Mouse (Mus musculus) hindbrain, embryonic 10.5 days (tissue): ENCODE results near the gene Srp9. TPM values are rescaled to one million over a fixed set of nuclear protein-coding genes. Genes with fewer than 3 reads are reported as not detected.
A peak's percentile ranks its signal among the peaks of the same experiment; 100 is the strongest.

Experiments
- DNase-seq: peaks from one replicate; pipeline ENCODE4 v3.0.0-alpha.2; 2017; ENCODE audit warnings: low spot score
- H3K27ac ChIP-seq: fragments of 300-500 bp; sonication (generic); 2 replicates; pipeline ENCODE4 v1.5.1; 2016; ENCODE audit warnings: mild to moderate bottlenecking, moderate library complexity
- H3K27me3 ChIP-seq: fragments of 300-500 bp; sonication (generic); 2 replicates; pipeline ENCODE4 v1.6.1; 2016; ENCODE audit warnings: mild to moderate bottlenecking; ENCODE audit not compliant: poor library complexity, insufficient read depth, severe bottlenecking
- H3K36me3 ChIP-seq: fragments of 300-500 bp; sonication (generic); 2 replicates; pipeline ENCODE4 v1.6.1; 2016; ENCODE audit warnings: mild to moderate bottlenecking, moderate library complexity
- H3K4me1 ChIP-seq: fragments of 300-500 bp; sonication (generic); replicated peaks from 2 replicates; pipeline ENCODE4 v1.6.1; 2016; ENCODE audit warnings: mild to moderate bottlenecking
- H3K4me3 ChIP-seq: fragments of 300-500 bp; sonication (generic); 2 replicates; pipeline ENCODE4 v1.5.1; 2016; ENCODE audit warnings: mild to moderate bottlenecking, moderate library complexity
- H3K9me3 ChIP-seq: fragments of 300-500 bp; sonication (generic); 2 replicates; pipeline ENCODE4 v1.6.1; 2016; ENCODE audit warnings: mild to moderate bottlenecking, moderate library complexity
- WGBS: fragments of 180-500 bp; shearing (Covaris S2); methylation state at CpG from one replicate; pipeline ENCODE4 v1.1.7; 2016; 5-methylcytosine and 5-hydroxymethylcytosine counted together
- polyA plus RNA-seq: library from polyadenylated mRNA; unstranded; fragments of >200 nt; fragmentation: Nextera tagmentation; extraction: Ambion mirVana; gene quantifications from 2 replicates; pipeline ENCODE4 v1.2.1, GENCODE M21; 2016

Gene Srp9
- polyA plus RNA-seq, 1 experiment from 2014 or later: 167 TPM

DNA sequence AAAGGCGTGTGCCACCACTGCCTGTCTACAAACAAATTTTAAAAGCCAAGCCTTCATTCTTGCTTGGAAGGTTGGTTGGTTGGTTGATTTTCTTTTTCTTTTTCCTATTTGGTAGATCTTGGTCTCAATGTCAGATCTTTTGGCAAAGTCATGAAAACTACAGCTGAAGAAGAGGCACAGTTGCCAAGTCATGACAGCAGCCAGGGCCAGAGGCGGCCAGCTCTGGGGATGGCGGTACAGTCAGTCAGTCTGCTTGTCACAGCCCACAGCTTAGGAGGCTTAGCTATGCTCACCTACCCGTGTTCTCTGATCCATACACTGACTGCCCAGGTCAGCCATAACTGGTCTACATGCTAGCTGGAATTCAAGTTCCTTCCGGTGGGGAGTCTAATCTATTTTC, 31.1 kb upstream of the Srp9 start:
- Histone ChIP-seq H3K27me3 (no peaks in the 10 kb centered on the region), H3K27ac (no peak overlapping the region), H3K36me3 (no peaks in the 10 kb centered on the region), H3K4me1 (peaks cover 53% of the 10 kb centered on the region), H3K4me3 (no peak overlapping the region), H3K9me3 (no peaks in the 10 kb centered on the region)
- 93% methylated on average over 5 of the region's 5 CpGs for WGBS
- DNase-seq: no peak

DNA sequence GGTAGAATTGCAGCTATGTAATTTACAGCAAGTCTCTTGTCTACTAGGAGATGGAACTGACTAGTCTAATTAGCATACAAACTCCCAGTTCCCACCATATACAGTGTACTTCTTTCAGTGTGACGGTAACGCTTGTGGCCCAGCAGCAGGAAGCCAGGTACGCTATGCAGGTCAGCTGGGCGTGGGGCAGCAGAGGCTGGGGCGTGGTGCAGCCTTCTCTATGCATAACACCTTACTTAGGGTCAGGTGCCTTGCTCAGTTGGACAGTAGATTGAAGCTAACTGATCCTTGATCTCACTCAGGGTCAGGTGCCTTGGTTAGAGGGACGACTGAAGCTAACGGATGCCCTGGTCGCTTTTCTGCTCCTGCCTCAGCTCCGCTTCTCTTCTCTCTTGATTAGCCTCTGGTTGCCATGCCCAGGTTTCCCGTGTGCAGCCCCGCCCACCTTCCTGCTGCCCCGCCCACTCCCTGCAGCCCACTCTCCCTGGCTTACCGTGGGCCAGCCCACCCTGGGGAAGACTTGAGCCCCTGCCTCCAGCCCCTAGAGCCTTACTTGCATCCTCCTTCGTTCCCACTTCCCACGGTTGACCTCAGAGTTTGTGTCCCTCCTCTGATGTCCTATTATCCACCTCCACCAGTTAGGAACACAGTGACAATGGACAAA, 29.9 kb upstream of the Srp9 start:
- Histone ChIP-seq H3K27me3 (no peaks in the 10 kb centered on the region), H3K4me1 (peaks cover 48% of the 10 kb centered on the region), H3K4me3 (no peak overlapping the region), H3K36me3 (no peaks in the 10 kb centered on the region), H3K9me3 (no peaks in the 10 kb centered on the region), H3K27ac (peak overlapping the region; percentile 23; the same call in 1 of the 2 replicates)
- WGBS: 38% methylated on average over 15 of the region's 15 CpGs
- DNase-seq: no peak

DNA sequence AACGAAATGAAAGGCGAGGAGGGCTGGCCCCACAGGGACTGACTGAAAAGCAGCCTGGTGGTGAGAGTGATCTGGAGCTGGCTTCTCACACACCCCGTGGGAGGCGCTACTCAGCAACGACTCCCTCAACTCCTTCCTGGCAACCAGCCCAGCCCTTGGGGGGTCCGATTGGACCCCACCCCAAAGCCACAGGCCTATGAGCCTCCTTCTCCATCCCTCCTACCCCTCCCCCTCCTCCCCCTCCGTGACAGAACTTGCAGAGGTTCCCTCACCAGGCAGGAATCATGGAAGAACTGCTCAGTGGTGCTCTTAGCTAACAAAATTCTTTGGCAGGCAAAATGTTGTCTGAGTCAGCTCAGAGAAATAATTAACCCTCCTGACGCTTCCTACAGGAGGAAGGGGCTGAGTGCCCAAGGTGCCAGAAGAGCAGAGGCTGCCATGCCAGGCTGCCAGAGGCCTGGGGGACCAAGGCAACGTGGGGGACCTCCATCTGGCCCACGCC, 29.2 kb upstream of the Srp9 start:
- H3K9me3 ChIP-seq: no peaks in the 10 kb centered on the region
- WGBS: 22% methylated on average over 10 of the region's 10 CpGs
- H3K4me3 ChIP-seq: no peak overlapping the region
- 0 out of 2 replicates have a peak overlapping the region, but pooled peaks have one; percentile 4 for H3K27ac ChIP-seq
- peaks cover 41% of the 10 kb centered on the region for H3K4me1 ChIP-seq
- H3K36me3 ChIP-seq: no peaks in the 10 kb centered on the region
- H3K27me3 ChIP-seq: no peaks in the 10 kb centered on the region
- DNase-seq: no peak

DNA sequence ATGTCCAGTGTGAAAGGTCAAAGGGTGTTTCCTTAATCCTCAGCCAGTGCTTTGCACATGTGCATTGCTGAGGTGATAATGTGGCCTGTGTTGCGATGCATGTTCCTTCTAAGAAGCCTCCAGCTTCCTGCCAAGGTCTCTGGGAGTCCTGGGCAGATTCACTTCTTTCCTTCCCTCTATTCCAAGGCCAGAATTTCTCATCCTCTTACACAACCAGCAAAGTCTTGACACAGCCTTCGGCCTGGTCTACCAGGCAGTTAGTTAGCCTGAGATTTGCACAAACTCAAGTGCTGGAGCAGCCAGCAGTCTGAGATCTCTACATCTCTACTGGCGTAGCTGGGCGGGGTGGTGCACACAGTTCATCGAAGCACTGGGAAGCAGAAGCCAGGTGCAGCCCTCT, 27.8 kb upstream of the Srp9 start:
- Histone ChIP-seq H3K4me3 (no peak overlapping the region), H3K27ac (no peak overlapping the region), H3K36me3 (no peaks in the 10 kb centered on the region), H3K9me3 (no peaks in the 10 kb centered on the region), H3K4me1 (peaks cover 31% of the 10 kb centered on the region), H3K27me3 (no peaks in the 10 kb centered on the region)
- no peak for DNase-seq
- 88% methylated on average over 5 of the region's 5 CpGs for WGBS

DNA sequence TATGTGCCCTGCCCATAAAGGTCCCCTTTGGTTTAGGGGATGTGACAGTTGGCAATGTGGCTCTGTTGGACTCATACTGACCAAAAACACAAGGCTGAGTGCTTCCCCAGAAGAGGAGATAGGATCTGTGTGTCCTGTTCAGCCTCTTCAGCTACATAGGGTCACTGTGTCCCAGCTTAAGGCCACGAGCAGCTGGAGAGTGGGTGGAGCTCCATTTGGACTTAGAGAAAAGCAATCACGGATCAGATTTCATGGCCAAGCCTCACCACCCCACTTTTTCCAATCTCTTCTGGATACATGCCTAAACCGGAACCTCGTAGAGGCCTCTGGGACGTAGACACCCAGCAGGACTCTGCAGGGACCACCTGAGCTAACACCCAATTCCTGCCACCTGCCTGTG, 25.5 kb upstream of the Srp9 start:
- no peaks in the 10 kb centered on the region for H3K36me3 ChIP-seq
- H3K4me1 ChIP-seq: peaks cover 43% of the 10 kb centered on the region
- WGBS: 59% methylated on average over 5 of the region's 5 CpGs
- no peaks in the 10 kb centered on the region for H3K9me3 ChIP-seq
- DNase-seq: no peak
- no peaks in the 10 kb centered on the region for H3K27me3 ChIP-seq
- H3K27ac ChIP-seq: no peak overlapping the region
- H3K4me3 ChIP-seq: no peak overlapping the region

DNA sequence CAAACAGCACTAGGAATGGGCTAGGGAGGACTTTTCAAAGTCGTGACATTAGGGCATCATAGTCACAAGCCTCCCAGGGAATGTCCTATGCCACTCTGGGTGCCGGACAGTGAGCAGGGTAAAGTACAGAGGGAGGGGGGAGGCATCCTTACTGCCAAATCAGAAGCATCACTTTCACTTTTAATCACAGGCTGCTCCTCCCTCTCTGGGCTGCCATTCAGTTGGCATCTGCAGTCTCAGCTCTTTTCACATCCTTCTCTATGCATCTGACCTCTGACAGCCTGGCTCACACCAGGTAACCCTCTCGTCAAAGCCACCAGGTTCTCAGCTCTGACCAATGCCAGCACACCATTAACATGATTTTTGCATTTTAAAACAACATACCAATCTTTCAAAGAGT, 24.1 kb upstream of the Srp9 start:
- WGBS: 66% methylated on average over 3 of the region's 3 CpGs
- H3K36me3 ChIP-seq: no peaks in the 10 kb centered on the region
- no peaks in the 10 kb centered on the region for H3K9me3 ChIP-seq
- no peak for DNase-seq
- no peaks in the 10 kb centered on the region for H3K27me3 ChIP-seq
- peaks cover 39% of the 10 kb centered on the region for H3K4me1 ChIP-seq
- no peak overlapping the region for H3K4me3 ChIP-seq
- H3K27ac ChIP-seq: no peak overlapping the region

DNA sequence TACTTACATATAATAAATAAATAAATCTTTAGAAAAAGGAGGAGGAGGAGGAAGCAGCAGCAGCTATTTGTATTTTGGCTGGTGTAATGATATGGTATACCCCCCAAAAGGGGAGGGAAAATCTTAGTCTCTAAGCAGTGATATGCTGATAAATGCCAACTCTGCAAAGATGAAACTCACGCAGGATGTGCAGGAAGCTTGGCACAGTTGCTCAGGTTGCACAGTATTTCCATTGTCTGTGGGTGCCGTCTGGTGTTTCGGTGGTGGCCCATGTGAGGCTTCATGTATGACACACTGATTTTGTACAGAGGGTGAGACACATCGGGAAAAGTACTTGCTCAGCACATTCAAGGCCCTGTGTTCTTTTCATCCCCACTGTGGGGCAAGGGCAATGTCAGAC, 23.1 kb upstream of the Srp9 start:
- Histone ChIP-seq H3K27me3 (no peaks in the 10 kb centered on the region), H3K9me3 (no peaks in the 10 kb centered on the region), H3K27ac (no peak overlapping the region), H3K4me3 (no peak overlapping the region), H3K4me1 (peaks cover 40% of the 10 kb centered on the region), H3K36me3 (no peaks in the 10 kb centered on the region)
- 73% methylated on average over 4 of the region's 4 CpGs for WGBS
- no peak for DNase-seq

DNA sequence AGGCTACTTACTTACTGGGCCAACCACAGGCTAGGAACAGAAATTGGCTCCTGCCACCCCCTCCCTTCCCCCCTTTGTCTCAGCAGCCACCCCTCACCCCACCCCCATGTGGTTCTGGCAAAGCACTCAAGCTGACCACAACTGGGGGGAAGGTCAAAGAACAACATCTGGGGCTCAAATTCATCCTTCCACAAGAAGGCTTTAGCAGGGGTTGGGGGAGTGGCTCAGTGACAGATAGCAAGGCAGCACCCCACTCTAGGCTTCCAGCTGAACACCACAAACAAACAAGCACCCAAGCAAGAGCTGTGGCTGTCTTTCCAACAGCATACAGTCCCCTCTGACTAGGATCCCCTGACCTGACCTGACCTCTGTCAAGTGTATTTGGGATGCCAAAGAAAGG, 21.8 kb upstream of the Srp9 start:
- Histone ChIP-seq H3K4me3 (no peak overlapping the region), H3K27me3 (no peaks in the 10 kb centered on the region), H3K9me3 (no peaks in the 10 kb centered on the region), H3K4me1 (peaks cover 40% of the 10 kb centered on the region), H3K27ac (peak overlapping the region; percentile 78), H3K36me3 (no peaks in the 10 kb centered on the region)
- DNase-seq: no peak

DNA sequence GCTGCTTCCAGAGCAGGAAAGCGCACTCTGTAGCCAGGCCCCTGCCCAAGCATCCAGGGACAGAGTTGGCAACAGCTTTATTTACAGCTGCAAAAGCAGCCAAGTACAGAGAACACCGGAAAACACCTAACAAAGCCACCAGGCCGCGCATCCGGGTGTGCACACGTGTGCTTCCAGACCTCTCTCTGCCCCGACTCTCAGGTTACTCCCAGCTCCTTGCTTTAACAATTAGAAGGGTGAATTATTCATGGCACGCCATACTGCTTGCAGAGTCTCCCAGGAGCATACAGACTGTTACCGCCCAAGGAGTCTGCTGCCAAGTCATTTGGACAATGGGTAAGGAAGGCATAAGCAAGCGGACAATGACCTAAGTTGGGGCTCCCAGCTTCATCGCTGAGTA, 21.1 kb upstream of the Srp9 start:
- 81% methylated on average over 11 of the region's 11 CpGs for WGBS
- no peaks in the 10 kb centered on the region for H3K36me3 ChIP-seq
- H3K4me3 ChIP-seq: no peak overlapping the region
- peak overlapping the region; percentile 37 for H3K27ac ChIP-seq
- H3K9me3 ChIP-seq: no peaks in the 10 kb centered on the region
- H3K4me1 ChIP-seq: peaks cover 40% of the 10 kb centered on the region
- no peaks in the 10 kb centered on the region for H3K27me3 ChIP-seq
- DNase-seq: no peak

DNA sequence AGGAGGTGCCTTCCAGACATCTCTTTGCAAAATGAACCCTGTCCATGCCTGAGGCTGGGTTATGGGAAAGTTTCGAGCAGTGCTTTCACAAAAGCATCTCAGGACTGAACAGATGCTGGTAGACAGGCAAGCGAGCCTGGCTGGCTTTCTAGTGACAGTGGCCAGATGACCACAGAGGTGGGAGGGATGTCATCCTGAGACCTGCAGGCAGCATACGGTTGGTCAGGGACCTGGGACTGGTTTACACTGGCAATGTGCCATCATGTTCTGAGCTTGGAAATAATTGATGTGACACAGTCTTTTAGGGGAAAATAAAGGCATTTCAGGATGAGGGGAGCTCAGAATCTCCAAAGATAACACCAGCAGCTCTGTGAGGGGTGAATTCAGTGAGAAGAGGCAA, 19.5 kb upstream of the Srp9 start:
- Histone ChIP-seq H3K9me3 (no peaks in the 10 kb centered on the region), H3K4me3 (no peak overlapping the region), H3K4me1 (peaks cover 33% of the 10 kb centered on the region), H3K27ac (peak overlapping the region; percentile 5; the same call in 1 of the 2 replicates), H3K27me3 (no peaks in the 10 kb centered on the region), H3K36me3 (no peaks in the 10 kb centered on the region)
- WGBS: 72% methylated on average over 3 of the region's 3 CpGs
- DNase-seq: no peak

DNA sequence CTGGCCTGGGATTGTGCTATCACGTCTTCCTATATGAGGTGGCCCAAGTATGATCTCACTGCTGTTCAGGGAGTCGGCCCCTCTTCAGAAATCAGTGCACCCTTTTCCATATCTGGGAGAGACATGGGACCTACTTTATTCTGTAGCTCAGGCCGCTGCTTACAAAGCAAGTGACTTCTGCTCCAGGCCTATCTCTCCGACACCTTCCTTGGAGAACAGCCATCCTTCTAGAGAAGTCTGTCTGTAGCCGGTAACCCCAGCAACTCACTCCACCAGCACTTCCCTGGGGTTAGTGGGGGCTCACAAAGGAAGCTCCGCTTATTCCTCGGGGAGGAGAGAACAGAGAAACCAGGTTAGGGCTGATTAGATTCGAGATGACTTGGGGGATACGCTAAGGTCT, 17.3 kb upstream of the Srp9 start:
- 83% methylated on average over 9 of the region's 9 CpGs for WGBS
- H3K4me1 ChIP-seq: peaks cover 40% of the 10 kb centered on the region
- H3K36me3 ChIP-seq: no peaks in the 10 kb centered on the region
- no peak overlapping the region for H3K27ac ChIP-seq
- H3K27me3 ChIP-seq: no peaks in the 10 kb centered on the region
- H3K9me3 ChIP-seq: no peaks in the 10 kb centered on the region
- H3K4me3 ChIP-seq: no peak overlapping the region
- DNase-seq: no peak

DNA sequence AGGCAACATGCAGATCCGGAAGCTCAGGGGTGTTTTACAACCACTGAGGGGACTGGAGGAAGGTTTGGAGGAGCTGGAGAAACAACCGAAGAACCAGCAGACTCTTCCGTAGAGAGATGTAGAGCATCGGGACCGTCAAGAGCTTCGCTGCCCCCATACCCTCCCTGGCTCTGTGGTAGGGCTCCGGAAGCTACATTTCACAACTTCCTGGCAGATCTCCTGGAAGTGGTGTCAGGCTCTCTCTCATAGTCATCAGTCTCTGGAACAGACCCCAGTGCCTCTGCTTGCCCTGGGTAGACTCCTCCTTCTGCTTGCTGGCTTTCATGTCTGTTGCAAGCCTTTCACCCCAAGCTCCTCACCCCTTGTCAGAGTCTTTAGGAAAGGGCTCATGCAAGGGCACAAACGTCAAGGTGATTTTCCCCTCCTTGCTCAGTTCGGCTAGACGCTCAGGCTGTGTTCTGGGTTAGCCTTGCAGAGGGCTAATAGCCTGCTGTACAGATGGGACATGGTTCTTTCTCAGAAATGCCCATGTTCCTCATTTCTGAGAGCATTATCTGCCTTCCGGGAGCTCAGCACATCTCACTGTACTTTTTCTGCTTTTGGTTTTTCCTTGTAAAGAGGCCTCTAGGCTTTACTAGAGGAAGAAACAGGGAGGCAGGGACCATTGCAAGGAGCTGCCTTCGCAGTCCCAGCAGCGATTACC, 16.0 kb upstream of the Srp9 start:
- no peaks in the 10 kb centered on the region for H3K9me3 ChIP-seq
- H3K27ac ChIP-seq: peak overlapping the region; percentile 8; the same call in 1 of the 2 replicates
- no peak for DNase-seq
- no peaks in the 10 kb centered on the region for H3K27me3 ChIP-seq
- 86% methylated on average over 13 of the region's 13 CpGs for WGBS
- H3K4me1 ChIP-seq: peaks cover 38% of the 10 kb centered on the region
- no peak overlapping the region for H3K4me3 ChIP-seq
- no peaks in the 10 kb centered on the region for H3K36me3 ChIP-seq

DNA sequence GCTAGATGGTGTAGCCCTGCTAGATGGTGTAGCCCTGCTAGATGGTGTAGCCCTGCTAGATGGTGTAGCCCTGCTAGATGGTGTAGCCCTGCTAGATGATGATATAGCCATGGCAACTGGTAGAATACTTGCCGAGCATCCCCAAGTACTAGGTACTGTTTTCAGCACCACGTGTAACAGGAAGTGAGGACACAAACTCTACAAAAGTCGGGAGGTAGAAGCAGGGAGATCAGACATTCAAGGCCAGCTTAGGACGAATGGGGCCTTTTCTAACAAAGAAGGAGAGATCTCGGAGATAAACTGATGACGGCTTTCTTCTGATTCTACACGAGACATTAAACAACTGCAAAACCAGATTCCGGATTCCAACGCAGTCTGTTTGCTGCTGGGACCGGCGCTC, 14.4 kb upstream of the Srp9 start:
- no peak for DNase-seq
- peaks cover 49% of the 10 kb centered on the region for H3K4me1 ChIP-seq

More for the DNA sequence above, 14.4 kb upstream of the Srp9 start:
- H3K27me3 ChIP-seq: no peaks in the 10 kb centered on the region
- H3K4me3 ChIP-seq: no peak overlapping the region
- peak overlapping the region; percentile 59; the same call in 1 of the 2 replicates for H3K27ac ChIP-seq
- no peaks in the 10 kb centered on the region for H3K9me3 ChIP-seq
- WGBS: 86% methylated on average over 11 of the region's 11 CpGs
- no peaks in the 10 kb centered on the region for H3K36me3 ChIP-seq
